Mouse (Mus musculus) C2C12 (cell line): ENCODE results near the gene Slc4a1. TPM values are rescaled to one million over a fixed set of nuclear protein-coding genes. Genes with fewer than 3 reads are reported as not detected.

Experiments used
- H3K27me3 ChIP-seq: one replicate; pipeline ENCODE4 v1.6.1; 2011; ENCODE audit not compliant: control insufficient read depth, insufficient read depth, insufficient read length
- H3K36me3 ChIP-seq: one replicate; pipeline ENCODE4 v1.6.1; 2011; ENCODE audit not compliant: control insufficient read depth, insufficient read depth
- H3K4me3 ChIP-seq: one replicate; pipeline ENCODE4 v1.5.1; 2011; ENCODE audit warnings: mild to moderate bottlenecking, control low read depth; ENCODE audit not compliant: poor library complexity, insufficient read depth, severe bottlenecking
- H3K79me2 ChIP-seq: one replicate; pipeline ENCODE4 v1.6.1; 2011; ENCODE audit not compliant: control insufficient read depth, insufficient read depth
- H3K79me3 ChIP-seq: one replicate; pipeline ENCODE4 v1.6.1; 2011; ENCODE audit warnings: low read depth, control low read depth
- H3ac ChIP-seq: one replicate; pipeline ENCODE3; 2011; ENCODE audit warnings: low read depth; ENCODE audit not compliant: control insufficient read depth, insufficient read length
- CEBPB ChIP-seq: IDR thresholded peaks from one replicate; pipeline ENCODE4 v1.6.1; 2011; ENCODE audit warnings: low read depth, mild to moderate bottlenecking, control low read depth, moderate library complexity
- CTCF ChIP-seq: IDR thresholded peaks from one replicate; pipeline ENCODE4 v1.5.1; 2011; ENCODE audit not compliant: control insufficient read depth, insufficient read depth, insufficient read length
- FOSL1 ChIP-seq: IDR thresholded peaks from one replicate; pipeline ENCODE4 v1.8.0; 2011; ENCODE audit warnings: mild to moderate bottlenecking, low read length; ENCODE audit not compliant: poor library complexity, insufficient read depth, severe bottlenecking
- MAX ChIP-seq: IDR thresholded peaks from one replicate; pipeline ENCODE4 v1.6.1; 2011; ENCODE audit warnings: mild to moderate bottlenecking, control low read depth
- MYOD1 ChIP-seq: IDR thresholded peaks from one replicate; pipeline ENCODE4 v1.6.1; 2011; ENCODE audit warnings: low read depth; ENCODE audit not compliant: control insufficient read depth, insufficient read length
- MYOG ChIP-seq: IDR thresholded peaks from one replicate; pipeline ENCODE4 v1.6.1; 2011; ENCODE audit not compliant: control insufficient read depth, insufficient read length; ENCODE audit errors: extremely low read depth
- USF1 ChIP-seq: IDR thresholded peaks from one replicate; pipeline ENCODE4 v1.6.1; 2011; ENCODE audit warnings: low read depth, mild to moderate bottlenecking, control low read depth, moderate library complexity
- polyA plus RNA-seq: library from polyadenylated mRNA; unstranded; fragments of >200 nt; fragmentation: generic; extraction: Trizol; gene quantifications from one replicate; pipeline ENCODE4 v1.2.1, GENCODE M21; 2012; ENCODE audit warnings: missing spikeins

Gene Slc4a1
- polyA plus RNA-seq, 1 experiment, result not detected

GRCm38 (mm10) chr11:102311966-102312365 lies 54.0 kb downstream of the Slc4a1 start:
- Histone ChIP-seq H3K79me3 (peaks cover 19% of the 10 kb centered on the region), H3K4me3 (no peak overlapping the region), H3K27me3 (no peaks in the 10 kb centered on the region), H3K79me2 (peaks cover 32% of the 10 kb centered on the region), H3ac (no peak overlapping the region), H3K36me3 (peaks cover 80% of the 10 kb centered on the region)
- TF ChIP-seq CEBPB (no peak), CTCF (no peak), MYOG (no peak), MAX (no peak), MYOD1 (no peak), USF1 (no peak), FOSL1 (no peak)

- H3K27me3 ChIP-seq, result no peaks in the 10 kb centered on the region
- TF ChIP-seq CTCF, result no peak
- no peak for TF ChIP-seq FOSL1
- TF ChIP-seq CEBPB, result no peak
- peaks cover 13% of the 10 kb centered on the region for H3K79me3 ChIP-seq
- H3K4me3 ChIP-seq, result no peak overlapping the region
- H3ac ChIP-seq, result no peak overlapping the region
- H3K36me3 ChIP-seq, result peaks cover 88% of the 10 kb centered on the region
- peaks cover 22% of the 10 kb centered on the region for H3K79me2 ChIP-seq
Observed at GRCm38 (mm10) chr11:102310768-102311695, 55.0 kb downstream of the Slc4a1 start.

- peaks cover 12% of the 10 kb centered on the region for H3K79me2 ChIP-seq
- no peak for TF ChIP-seq FOSL1
- no peak for TF ChIP-seq CEBPB
- TF ChIP-seq CTCF, result no peak
- no peak for TF ChIP-seq MYOG
- no peak for TF ChIP-seq MYOD1
- no peak for TF ChIP-seq USF1
- peaks cover 81% of the 10 kb centered on the region for H3K36me3 ChIP-seq
- H3ac ChIP-seq, result peak overlapping the region; percentile 68
- peaks cover 3% of the 10 kb centered on the region for H3K79me3 ChIP-seq
- no peak overlapping the region for H3K4me3 ChIP-seq
- H3K27me3 ChIP-seq, result no peaks in the 10 kb centered on the region
Observed at GRCm38 (mm10) chr11:102309821-102310617, 56.0 kb downstream of the Slc4a1 start.

GRCm38 (mm10) chr11:102308979-102309378 lies 57.0 kb downstream of the Slc4a1 start:
- H3K79me3 ChIP-seq, result no peaks in the 10 kb centered on the region
- peaks cover 2% of the 10 kb centered on the region for H3K79me2 ChIP-seq
- no peaks in the 10 kb centered on the region for H3K27me3 ChIP-seq
- H3K4me3 ChIP-seq, result peak overlapping the region; percentile 25
- H3ac ChIP-seq, result peak overlapping the region; percentile 68
- no peak for TF ChIP-seq MYOD1
- TF ChIP-seq MYOG, result no peak
- TF ChIP-seq USF1, result no peak
- peak; percentile 82 for TF ChIP-seq CTCF
- no peak for TF ChIP-seq CEBPB
- no peak for TF ChIP-seq FOSL1
- peak; percentile 16 for TF ChIP-seq MAX
- H3K36me3 ChIP-seq, result peaks cover 72% of the 10 kb centered on the region

- Histone ChIP-seq H3K79me2 (no peaks in the 10 kb centered on the region), H3K36me3 (peaks cover 63% of the 10 kb centered on the region), H3K79me3 (no peaks in the 10 kb centered on the region), H3K27me3 (no peaks in the 10 kb centered on the region), H3ac (no peak overlapping the region), H3K4me3 (no peak overlapping the region)
- TF ChIP-seq FOSL1, result no peak
- TF ChIP-seq CEBPB, result no peak
- TF ChIP-seq MYOG, result no peak
- no peak for TF ChIP-seq USF1
- no peak for TF ChIP-seq MAX
- no peak for TF ChIP-seq CTCF
- no peak for TF ChIP-seq MYOD1
Observed at GRCm38 (mm10) chr11:102308104-102308503, 57.9 kb downstream of the Slc4a1 start.

- H3K79me2 ChIP-seq, result no peaks in the 10 kb centered on the region
- no peaks in the 10 kb centered on the region for H3K27me3 ChIP-seq
- peaks cover 37% of the 10 kb centered on the region for H3K36me3 ChIP-seq
- TF ChIP-seq USF1 (no peak), CEBPB (no peak), CTCF (no peak)
- no peaks in the 10 kb centered on the region for H3K79me3 ChIP-seq
- no peak overlapping the region for H3ac ChIP-seq
- no peak overlapping the region for H3K4me3 ChIP-seq
Observed at GRCm38 (mm10) chr11:102305359-102305758, 60.6 kb downstream of the Slc4a1 start.
